Mouse (Mus musculus) erythroblast, embryonic 14.5 days (primary cell): ENCODE measurements around the gene Dhx32. TPM values are rescaled to one million over a fixed set of nuclear protein-coding genes. Genes with fewer than 3 reads are reported as not detected.

Experiments
- H3K27me3 ChIP-seq: 2 replicates; pipeline ENCODE4 v1.6.1; 2012; ENCODE audit warnings: inconsistent platforms; ENCODE audit not compliant: control insufficient read depth
- H3K36me3 ChIP-seq: 2 replicates; pipeline ENCODE4 v1.6.1; 2012; ENCODE audit warnings: mild to moderate bottlenecking, inconsistent platforms; ENCODE audit not compliant: control insufficient read depth
- H3K4me1 ChIP-seq: 2 replicates; pipeline ENCODE4 v1.6.1; 2012; ENCODE audit warnings: inconsistent platforms; ENCODE audit not compliant: control insufficient read depth
- H3K4me3 ChIP-seq: replicated peaks from 2 replicates; pipeline ENCODE3; 2012; ENCODE audit warnings: moderate library complexity, mild to moderate bottlenecking, inconsistent platforms
- H3K9me3 ChIP-seq: 2 replicates; pipeline ENCODE4 v1.6.1; 2012; ENCODE audit warnings: low read length, inconsistent platforms, mixed read lengths; ENCODE audit not compliant: control insufficient read depth
- GATA1 ChIP-seq: IDR thresholded peaks from 2 replicates; pipeline ENCODE4 v1.6.1; 2012; ENCODE audit warnings: low read length, inconsistent platforms, mixed read lengths
- TAL1 ChIP-seq: IDR thresholded peaks from 3 replicates; pipeline ENCODE4 v1.6.1; 2012; ENCODE audit warnings: low read length, inconsistent platforms, mixed read lengths
- polyA plus RNA-seq: library from polyadenylated mRNA; stranded (reverse); fragments of >175 nt; gene quantifications from 2 replicates; pipeline ENCODE4 v1.2.3, GENCODE M21; 2012

The Dhx32 gene
- polyA plus RNA-seq, 1 experiment, result 1.1 TPM

DNA sequence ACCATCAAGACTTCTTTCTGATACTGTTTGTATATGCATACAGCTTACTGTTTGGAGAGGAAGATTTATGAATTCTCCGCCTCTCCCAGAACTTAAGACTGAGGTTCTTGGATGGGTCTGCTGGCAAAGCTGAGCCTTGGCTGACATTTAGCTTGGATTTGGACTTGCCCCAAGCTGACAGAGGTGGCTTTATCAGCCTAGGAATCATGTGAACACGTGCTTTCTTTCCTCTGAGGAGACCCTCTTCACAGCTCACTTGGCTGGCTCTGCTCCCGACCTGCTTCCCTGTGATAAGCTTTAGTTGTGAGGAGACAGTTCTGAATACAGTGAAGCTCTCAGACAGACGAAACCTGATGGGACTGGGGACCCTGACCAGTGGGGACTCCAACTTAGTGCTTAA is 38.9 kb downstream of the Dhx32 start:
- TF ChIP-seq TAL1 (no peak), GATA1 (no peak)
- no peaks in the 10 kb centered on the region for H3K27me3 ChIP-seq
- H3K4me1 ChIP-seq, result no peaks in the 10 kb centered on the region
- H3K9me3 ChIP-seq, result no peaks in the 10 kb centered on the region
- H3K4me3 ChIP-seq, result no peak overlapping the region
- peaks cover 36% of the 10 kb centered on the region for H3K36me3 ChIP-seq

DNA sequence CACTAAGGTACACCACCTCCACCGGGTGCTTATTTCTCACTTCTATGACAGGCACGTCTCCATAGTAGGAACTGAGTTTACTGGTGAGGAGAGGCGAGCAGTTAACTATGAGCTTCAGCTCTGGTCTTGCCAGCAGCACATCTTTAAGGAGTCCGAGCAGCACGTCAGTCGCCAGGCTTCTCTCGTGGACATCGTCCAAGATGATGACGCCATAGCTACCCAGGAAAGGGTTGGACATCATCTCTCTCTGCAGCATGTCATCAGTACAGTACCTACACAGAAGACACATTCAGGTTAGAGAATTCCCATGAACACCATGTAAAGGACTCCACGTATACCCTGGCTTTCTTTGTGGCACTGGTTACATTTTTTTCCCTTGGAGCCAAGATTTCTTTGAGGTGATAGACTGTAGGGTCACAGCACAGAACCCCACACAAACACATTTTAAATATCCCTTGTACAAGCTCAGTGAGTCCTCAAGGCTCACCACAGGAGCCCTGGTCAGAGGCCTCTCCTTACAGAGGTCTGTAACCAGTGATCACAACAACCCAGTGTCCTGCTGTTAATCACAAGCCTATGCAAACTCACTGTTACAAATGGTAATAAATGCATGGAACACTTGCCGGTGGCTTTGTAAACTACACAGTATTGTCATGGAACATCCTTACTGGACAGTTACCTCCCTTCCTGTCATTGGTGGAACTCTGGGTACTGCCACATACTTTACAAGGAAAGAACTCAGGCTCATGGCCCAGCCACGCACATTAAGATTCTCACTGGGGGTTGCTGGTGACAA is 39.8 kb downstream of the Dhx32 start:
- Histone ChIP-seq H3K9me3 (no peaks in the 10 kb centered on the region), H3K36me3 (peaks cover 27% of the 10 kb centered on the region), H3K27me3 (no peaks in the 10 kb centered on the region), H3K4me1 (no peaks in the 10 kb centered on the region), H3K4me3 (no peak overlapping the region)
- TF ChIP-seq GATA1 (no peak), TAL1 (no peak)

DNA sequence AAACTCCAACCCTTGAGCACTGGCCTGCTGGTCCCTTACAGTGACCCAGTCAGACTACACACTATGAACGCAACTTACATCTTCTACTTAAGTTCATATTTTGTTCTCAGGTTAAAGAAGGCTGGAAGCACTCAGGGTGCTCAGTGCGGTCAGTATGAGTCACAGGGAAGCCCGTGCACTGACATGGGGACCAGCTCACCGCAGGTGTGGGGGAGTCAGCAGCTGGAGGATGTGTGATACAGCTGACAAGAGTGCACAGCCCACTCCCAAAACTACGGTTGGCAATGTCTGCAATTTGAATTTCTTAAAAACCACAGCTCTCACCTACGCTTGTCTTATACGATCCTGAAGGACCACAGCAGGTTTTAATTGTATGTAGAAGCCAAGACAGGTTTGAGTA is 42.0 kb downstream of the Dhx32 start:
- H3K4me3 ChIP-seq, result no peak overlapping the region
- no peaks in the 10 kb centered on the region for H3K4me1 ChIP-seq
- H3K9me3 ChIP-seq, result no peaks in the 10 kb centered on the region
- H3K36me3 ChIP-seq, result peaks cover 27% of the 10 kb centered on the region
- H3K27me3 ChIP-seq, result no peaks in the 10 kb centered on the region
- TF ChIP-seq TAL1 (no peak), GATA1 (no peak)

DNA sequence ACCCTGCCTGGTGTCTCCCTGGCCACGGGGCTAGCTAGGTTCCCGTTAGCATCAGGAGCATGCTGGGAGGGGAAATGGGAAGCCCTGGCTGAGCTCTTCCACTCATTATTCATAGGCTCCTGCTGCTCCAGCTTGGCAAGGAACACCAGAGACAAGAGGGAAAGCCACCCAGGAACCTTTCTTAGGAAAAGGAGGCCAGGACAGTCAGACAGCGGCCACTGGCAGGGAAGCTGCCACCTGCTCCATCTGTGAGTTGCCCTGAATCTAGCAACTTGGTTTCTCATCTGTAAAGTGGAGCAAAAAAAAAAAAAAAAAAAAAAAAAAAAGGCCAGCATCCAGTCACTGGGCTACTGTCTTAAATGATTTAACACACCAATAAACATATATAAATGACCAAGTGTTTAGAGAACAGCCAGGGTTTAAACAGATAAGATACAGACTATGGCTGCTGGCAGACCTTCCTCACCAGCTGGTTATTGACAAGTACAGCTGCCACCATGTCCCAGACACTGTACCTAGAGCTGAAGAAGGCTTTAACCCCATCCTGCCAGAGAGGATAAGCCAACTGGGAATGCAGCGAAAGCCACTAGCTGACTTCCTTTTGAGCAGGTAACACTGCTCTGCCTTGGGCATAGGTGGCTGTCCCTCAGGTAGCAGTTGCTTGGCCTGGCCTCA is 50.4 kb downstream of the Dhx32 start:
- Histone ChIP-seq H3K4me1 (no peaks in the 10 kb centered on the region; the same call in 1 of the 2 replicates), H3K27me3 (no peaks in the 10 kb centered on the region), H3K9me3 (no peaks in the 10 kb centered on the region), H3K36me3 (peaks cover 28% of the 10 kb centered on the region), H3K4me3 (no peak overlapping the region)
- no peak for TF ChIP-seq TAL1
- TF ChIP-seq GATA1, result no peak

DNA sequence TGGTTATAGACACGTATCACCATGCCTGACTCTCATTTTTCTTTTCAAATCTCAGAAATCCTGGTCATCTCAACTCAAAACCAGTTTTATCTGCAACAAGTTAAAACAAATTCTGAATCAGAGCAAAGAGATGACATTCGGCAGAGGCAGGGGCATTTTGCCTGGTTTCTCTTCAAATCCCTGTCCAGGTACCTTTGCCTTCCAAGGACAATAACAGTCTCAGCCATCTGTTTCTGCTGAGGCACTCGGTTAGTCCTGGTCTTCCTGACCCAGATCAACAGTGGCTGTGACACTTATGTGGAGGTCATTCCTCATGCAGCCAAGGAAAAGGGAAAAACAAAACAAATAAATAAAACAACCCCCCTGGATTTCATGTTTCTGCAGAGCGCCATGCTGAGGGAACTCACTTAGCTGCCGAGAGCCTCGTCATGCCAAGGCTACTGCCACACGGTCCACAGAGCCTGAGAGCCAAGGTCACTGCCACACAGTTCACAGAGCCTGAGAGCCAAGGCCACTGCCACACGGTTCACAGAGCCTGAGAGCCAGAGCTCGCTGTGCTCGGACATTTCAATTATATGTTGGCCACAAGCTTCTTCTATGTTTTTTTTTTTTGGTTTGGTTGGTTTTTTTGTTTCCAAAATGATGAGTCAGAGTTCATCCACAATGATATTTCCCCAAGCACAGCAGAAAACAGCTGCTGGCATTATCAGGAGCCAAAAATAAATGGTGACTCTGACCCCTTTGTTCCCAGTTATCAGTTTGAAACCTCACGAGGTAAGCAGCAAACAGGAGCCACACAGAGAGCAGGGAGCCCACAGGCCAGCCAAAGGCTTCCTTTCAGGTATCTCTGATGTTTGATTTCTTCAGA is 52.0 kb downstream of the Dhx32 start:
- no peak overlapping the region for H3K4me3 ChIP-seq
- H3K4me1 ChIP-seq, result no peaks in the 10 kb centered on the region; the same call in 1 of the 2 replicates
- no peaks in the 10 kb centered on the region for H3K27me3 ChIP-seq
- no peaks in the 10 kb centered on the region for H3K9me3 ChIP-seq
- TF ChIP-seq GATA1 (no peak), TAL1 (no peak)
- peaks cover 34% of the 10 kb centered on the region for H3K36me3 ChIP-seq

DNA sequence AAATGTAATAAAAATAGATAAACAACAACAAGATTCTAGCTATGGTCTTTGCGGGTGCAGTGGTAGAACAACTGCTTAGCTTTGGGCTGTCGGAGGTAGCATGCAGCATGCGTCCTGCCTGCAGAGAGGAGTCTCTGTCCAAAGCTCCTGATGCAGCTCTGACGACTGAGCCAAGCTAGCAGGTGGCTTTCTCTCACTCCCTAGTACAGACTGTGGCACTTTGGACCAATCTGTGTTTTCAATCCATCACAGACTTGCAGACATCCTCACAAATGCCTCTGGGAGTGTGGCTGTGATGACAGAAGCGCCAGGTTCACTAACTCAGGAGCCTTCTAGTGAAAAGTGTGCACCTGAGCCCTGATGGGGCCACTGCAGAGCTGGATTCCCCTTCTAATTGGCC is 53.2 kb downstream of the Dhx32 start:
- Histone ChIP-seq H3K9me3 (no peaks in the 10 kb centered on the region), H3K4me3 (no peak overlapping the region), H3K36me3 (peaks cover 42% of the 10 kb centered on the region), H3K27me3 (no peaks in the 10 kb centered on the region), H3K4me1 (no peaks in the 10 kb centered on the region; the same call in 1 of the 2 replicates)
- no peak for TF ChIP-seq GATA1
- TF ChIP-seq TAL1, result no peak

DNA sequence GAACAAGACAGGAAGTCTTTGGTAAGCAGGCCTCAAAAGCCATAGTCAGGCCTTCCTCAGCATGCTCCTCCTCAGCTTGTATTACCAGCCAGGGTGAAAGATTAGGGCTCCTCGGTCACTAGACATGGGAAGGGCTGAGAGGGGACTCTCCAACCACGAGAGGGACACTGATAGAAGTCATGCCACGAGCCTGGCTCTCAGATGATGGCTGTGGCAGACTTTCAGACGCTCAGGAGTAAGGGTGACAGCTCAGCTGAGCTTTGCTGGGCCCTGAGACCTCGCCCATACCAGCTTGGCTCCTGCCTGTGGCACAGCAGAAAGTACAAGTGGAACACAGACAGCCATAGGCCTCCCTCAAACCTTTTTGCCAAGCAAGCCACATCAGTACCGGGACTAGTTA is 55.5 kb downstream of the Dhx32 start:
- no peaks in the 10 kb centered on the region for H3K27me3 ChIP-seq
- H3K4me1 ChIP-seq, result no peaks in the 10 kb centered on the region; the same call in 1 of the 2 replicates
- no peaks in the 10 kb centered on the region for H3K9me3 ChIP-seq
- peaks cover 45% of the 10 kb centered on the region for H3K36me3 ChIP-seq
- no peak overlapping the region for H3K4me3 ChIP-seq
- TF ChIP-seq GATA1 (no peak), TAL1 (no peak)

DNA sequence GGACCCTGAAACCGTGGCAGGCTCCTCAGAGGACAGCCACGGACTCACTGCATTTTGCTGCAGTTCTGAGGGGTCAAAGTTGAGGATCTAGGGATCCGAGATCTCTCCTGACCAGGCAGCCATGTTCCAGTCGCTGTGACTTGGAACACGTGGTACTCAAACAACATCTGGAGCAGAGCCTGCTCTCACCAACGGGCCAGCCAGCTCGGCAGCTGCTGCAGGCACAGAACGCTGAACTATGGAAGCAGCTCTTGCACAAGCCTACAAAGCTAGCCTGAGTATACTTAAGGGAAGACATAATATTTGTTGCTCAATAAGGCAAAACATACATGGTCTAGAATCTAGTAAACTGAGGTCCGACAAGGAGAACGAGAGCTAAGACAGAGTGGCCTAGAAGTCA is 57.0 kb downstream of the Dhx32 start:
- H3K9me3 ChIP-seq, result no peaks in the 10 kb centered on the region
- TF ChIP-seq GATA1 (no peak), TAL1 (no peak)
- no peaks in the 10 kb centered on the region for H3K4me1 ChIP-seq
- H3K36me3 ChIP-seq, result peaks cover 59% of the 10 kb centered on the region
- H3K4me3 ChIP-seq, result no peak overlapping the region
- H3K27me3 ChIP-seq, result no peaks in the 10 kb centered on the region

DNA sequence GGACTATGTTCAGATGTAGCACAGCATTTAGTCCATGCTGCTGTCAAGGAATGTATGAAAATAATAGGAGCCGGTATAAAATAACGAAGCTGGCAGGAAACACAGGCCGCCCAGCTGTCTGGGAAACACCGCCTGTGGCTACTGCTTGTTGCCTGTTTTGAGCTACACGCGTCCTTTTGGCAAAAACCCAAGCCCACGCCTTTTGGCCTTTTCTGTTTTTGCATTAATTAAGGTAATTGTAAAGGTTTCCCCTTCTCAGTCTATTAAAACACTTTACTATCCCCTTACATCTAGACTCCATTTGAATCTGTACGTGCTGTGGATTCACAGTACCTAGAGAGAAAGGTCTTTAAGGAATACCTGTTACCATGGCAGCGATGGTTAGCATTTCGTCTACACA is 57.7 kb downstream of the Dhx32 start:
- no peaks in the 10 kb centered on the region for H3K27me3 ChIP-seq
- H3K36me3 ChIP-seq, result peaks cover 66% of the 10 kb centered on the region
- no peak for TF ChIP-seq TAL1
- no peak for TF ChIP-seq GATA1

More for the DNA sequence above, 57.7 kb downstream of the Dhx32 start:
- Histone ChIP-seq H3K4me3 (no peak overlapping the region), H3K9me3 (no peaks in the 10 kb centered on the region), H3K4me1 (no peaks in the 10 kb centered on the region)
